Mouse (Mus musculus) ovary, postnatal 36 days (tissue): ENCODE data around the gene Cnot3.
"Not testable (repeated sequence)": the region's sequence is repeated elsewhere in the genome, so short reads cannot be mapped to it uniquely, and the experiment has no call there.

ENCODE experiments used
- DNase-seq: peaks from one replicate; pipeline ENCODE4 v3.0.0; 2022; ENCODE audit warnings: low spot score, mixed read lengths

Gene Cnot3

DNA sequence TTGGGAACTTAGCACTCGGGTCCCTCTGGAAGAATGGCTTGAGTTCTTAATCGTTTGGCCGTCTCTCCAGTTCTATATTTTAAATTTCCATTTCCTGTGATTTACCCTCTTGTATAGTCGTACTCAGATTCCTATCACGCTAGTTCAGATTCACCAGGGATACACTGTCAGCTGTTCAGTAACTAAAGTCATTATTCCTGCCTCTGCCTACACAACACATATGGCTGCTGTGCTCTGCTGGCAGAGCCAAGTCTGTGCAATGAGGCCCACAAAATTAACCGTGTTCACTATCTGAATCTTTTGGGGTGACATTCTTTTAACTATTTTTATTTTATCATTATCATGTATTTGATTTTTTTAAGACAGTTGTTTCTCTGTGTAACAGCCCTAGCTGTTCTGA lies 53.4 kb downstream of the Cnot3 start:
- DNase-seq, result no peak

DNA sequence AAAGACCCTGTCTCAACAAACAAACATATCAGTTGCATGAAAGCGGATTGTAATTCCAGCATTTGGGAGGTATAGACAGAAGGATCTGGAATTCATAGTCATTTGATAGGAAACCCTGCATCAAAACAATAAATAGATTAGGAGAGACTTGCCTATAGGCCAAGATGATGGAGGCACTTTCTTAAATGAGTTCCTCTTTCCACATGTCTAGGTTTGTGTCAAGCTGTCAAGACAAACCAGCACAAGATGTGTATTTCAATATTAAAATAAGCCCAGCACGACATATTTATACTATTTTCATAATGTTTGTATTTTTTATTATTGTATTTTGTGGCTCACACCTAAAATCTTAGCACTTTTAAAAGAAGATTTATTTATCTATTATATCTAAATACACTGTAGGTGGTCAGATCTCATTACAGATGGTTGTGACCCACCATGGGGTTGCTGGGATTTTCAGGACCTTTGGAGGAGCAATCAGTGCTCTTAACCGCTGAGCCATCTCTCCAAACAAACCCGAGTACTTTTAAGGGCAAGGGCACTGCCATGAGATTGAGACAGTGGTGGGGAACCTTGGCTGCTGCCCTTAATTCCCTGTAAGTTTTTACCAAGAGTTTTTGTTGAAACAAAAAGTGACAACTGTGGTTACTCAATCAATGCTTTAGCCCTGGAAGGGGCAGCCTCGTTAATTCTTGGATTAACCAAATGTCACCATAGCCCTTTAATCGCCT lies 58.2 kb downstream of the Cnot3 start:
- DNase-seq, result no peak

DNA sequence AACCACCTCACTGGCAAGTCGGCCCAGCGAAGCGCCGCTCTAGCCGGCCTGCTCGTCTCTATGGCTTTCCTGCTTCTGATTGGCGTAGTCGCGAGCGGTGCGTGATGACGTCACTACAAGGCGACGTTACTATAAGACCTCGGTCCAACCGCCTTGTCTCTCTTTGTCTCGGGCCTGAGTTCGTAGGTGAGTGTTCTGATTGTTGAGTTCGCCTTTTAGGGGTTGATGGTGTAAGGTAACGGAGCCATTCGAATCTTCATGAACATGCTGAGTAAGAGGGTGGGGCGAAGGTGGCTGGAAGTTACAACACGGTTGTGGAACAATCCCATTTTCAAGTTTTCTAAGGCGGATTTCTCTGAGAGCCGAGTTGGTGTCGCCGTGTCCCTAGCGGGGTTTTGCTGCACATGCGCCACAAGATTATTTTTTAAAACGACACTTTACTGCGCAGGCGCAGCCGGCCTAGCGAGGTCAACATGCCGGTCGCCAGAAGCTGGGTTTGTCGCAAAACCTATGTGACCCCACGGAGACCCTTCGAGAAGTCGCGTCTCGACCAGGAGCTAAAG lies 58.9 kb downstream of the Cnot3 start, which contains the start of gene Rps9:
Rps9 (plus strand) TSS at position 115 of the 563 bp plus-strand sequence.
- peak; percentile 94 for DNase-seq

DNA sequence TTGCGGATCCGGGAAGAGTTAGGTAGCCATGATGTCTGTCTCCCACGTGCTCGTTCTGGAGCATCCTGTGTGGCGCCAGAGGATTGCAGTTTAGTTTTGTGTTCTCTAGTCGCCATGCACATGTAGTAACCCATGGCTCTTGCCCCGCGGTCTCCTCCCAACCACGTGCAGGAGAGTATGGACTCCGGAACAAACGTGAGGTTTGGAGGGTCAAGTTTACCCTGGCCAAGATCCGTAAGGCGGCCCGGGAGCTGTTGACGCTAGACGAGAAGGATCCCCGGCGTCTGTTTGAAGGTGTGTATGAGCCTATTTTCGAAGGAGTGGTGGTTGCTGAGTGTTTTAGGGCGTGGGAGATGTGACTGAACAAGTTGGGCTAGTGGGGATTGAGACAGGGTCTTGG lies 59.4 kb downstream of the Cnot3 start:
- no peak for DNase-seq

DNA sequence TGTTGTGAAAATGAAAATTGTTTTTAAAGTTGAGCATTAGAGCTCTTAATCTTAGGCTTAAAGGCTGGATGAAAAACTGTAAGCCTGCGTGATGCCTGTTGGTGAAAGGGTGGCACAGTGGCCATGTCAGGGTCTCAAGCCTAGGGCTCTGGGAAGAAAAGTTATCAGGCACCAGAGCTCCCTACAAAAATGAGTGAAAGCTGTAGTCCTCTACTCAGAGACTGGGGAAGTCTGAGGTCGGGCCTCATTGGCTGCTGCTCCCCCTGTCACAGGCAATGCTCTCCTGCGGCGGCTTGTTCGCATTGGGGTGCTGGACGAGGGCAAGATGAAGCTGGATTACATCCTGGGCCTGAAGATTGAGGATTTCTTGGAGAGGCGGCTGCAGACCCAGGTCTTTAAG lies 60.4 kb downstream of the Cnot3 start:
- not testable (repeated sequence) for DNase-seq

DNA sequence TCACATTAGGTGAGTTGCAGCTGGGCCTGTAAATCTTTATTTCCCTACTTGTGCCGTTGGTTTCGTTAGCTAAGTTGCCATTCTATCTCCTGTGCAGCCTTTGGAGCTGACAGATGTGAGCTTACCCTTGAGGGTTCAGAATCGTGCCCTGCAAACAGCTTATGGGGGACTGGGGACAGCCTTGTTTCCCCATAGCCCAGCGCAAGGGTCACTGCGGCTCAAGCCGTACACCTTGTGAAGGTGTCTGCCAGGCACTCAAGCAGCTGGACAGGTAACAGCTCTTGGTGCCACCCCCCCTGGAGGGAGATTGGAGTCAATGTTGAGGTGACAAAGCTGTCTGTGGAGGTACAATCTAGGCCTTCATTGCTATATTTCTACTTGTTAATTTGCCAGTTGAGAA lies 60.8 kb downstream of the Cnot3 start:
- no peak for DNase-seq

DNA sequence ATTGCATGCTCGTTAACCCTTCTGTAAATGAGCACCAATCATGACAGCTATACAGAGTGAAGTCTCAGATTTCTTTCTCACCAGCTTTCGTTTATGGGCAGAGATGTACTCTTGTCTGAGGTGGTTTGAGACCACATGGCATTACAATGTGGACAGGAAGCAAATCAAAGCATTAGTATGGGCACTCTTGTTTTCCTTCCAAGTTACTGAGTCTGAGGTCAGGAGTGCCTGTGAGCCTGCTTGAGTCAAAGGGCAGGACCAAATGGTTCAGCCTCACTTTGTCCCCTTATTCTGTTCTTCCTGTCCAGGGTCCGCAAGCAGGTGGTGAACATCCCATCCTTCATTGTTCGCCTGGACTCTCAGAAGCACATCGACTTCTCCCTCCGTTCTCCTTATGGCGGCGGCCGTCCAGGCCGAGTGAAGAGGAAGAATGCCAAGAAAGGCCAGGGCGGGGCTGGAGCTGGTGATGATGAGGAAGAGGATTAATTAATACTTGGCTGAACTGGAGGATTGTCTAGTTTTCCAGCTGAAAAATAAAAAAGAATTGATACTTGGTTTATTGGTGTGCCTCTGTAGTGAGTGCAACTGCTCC lies 61.4 kb downstream of the Cnot3 start:
- no peak for DNase-seq

DNA sequence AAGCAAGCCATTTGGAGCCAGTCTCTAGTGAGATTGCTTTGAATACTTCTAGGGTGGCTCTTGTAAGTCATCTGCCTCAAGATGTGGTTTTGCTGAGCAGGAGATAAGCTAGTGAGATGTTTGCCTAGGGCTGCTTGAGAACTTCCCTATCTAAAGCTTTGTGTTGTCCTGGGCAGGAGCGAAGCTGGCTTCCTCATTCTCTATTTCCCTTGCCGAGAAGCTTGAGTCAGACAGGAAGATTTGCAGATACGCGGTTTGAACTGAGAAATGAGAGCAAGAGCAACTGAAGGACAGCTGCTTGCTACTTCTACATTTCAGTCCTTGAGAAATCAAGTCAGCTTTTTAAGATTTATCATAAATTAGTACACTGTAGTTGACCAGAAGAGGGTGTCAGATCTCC lies 62.0 kb downstream of the Cnot3 start:
- DNase-seq, result no peak

DNA sequence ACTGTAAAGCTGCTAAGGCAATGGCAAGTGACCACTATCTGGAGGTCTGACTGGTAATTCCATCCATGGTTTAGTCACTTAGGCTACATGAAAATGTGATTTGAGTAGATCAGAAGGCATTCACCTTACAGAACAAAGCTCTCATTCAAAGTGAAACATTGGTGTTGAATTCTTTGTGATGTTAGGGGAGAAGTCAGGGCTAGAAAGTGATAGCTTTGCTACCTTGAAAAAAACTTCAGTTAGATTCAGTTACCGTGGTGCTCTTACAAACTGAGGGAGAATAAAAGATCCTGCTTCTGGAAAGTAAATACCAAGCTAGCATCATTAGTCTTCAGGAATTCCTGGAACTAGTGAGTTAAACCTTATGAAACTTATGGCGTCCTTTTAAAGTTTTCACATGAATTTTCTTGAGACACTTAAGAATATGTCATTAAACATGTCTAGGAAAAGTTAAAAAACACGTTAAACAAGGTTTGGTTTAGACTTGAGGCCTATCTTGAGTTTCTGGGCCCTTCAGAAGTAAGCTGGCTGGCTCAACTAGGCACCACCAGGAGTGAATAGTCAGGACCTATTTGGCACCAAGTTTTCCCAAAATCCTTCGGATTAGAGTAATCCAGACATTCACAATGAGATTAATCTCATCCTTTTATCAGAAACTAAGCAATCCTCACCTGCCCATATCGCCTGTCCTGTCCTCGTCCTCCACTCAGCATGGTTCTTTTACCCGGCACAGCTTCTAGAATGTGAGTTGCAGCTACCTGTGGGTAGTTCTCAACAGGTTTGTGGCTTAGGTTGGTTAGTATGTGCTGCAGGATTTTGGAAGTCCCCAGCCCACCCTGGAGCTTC lies 62.7 kb downstream of the Cnot3 start:
- no peak for DNase-seq

DNA sequence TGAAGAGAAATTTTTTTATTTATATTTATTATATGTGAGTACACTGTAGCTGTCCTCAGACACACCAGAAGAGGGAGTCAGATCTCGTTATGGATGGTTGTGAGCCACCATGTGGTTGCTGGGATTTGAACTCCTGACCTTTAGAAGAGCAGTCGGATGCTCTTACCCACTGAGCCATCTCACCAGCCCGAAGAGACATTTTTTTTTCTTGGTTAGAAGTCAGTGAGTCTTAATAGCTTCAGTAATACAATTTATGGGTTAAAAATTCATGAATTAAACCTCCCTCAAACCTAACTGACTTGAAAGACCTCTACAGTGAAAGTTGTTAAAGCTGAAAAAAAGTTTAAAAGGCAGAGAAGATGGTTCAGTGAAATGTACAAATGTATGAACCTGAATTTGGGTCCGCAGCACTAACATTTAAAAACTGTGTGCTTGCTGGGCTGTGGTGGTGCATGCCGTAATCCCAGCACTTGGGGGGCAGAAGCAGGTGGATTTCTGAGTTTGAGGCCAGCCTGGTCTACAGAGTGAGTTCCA lies 63.4 kb downstream of the Cnot3 start:
- not testable (repeated sequence) for DNase-seq

DNA sequence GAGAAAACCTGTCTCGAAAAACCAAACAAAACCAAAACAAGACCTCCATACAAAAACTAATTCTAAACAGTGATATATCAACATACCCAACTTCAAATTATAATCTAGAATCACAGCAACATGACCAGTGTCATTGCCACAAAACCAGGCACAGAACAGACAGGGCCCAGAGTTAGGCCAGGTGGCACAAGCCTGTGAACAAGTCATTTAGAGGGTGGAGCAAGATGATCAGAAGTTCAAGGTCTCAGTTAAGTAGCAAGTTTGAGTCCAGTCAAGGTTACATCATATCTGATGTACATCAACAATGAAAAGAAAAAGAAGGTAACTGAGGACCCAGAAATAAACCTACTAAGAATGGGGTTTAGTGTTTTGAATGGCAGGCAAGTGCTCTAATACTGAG lies 63.9 kb downstream of the Cnot3 start:
- DNase-seq, result no peak
